Mouse (Mus musculus) intestine, postnatal 0 days (tissue): Measurements from ENCODE around the gene Smc3. TPM values are rescaled to one million over a fixed set of nuclear protein-coding genes. Genes with fewer than 3 reads are reported as not detected.
"Not testable (repeated sequence)": the region's sequence is repeated elsewhere in the genome, so short reads cannot be mapped to it uniquely, and the experiment has no call there.

Experiments used
- ATAC-seq: fragments of 200-750 bp; cut with Nextera tagmentation; 2 replicates; pipeline ENCODE4 v1.8.0; 2017; ENCODE audit warnings: mild to moderate bottlenecking, moderate TSS enrichment, moderate library complexity
- H3K27ac ChIP-seq: fragments of 300-500 bp; sonication (generic); 2 replicates; pipeline ENCODE4 v1.5.1; 2014; ENCODE audit warnings: mild to moderate bottlenecking, low read depth, low read length, moderate library complexity
- H3K27me3 ChIP-seq: fragments of 300-500 bp; sonication (generic); replicated peaks from 2 replicates; pipeline ENCODE4 v1.6.1; 2014; ENCODE audit warnings: low read length, mixed read lengths; ENCODE audit not compliant: control insufficient read depth, insufficient read depth
- H3K36me3 ChIP-seq: fragments of 300-500 bp; sonication (generic); 2 replicates; pipeline ENCODE4 v1.6.1; 2014; ENCODE audit warnings: mild to moderate bottlenecking, moderate library complexity; ENCODE audit not compliant: control insufficient read depth, insufficient read depth
- H3K4me1 ChIP-seq: fragments of 300-500 bp; sonication (generic); replicated peaks from 2 replicates; pipeline ENCODE4 v1.6.1; 2014; ENCODE audit warnings: antibody characterized with exemption, low read length, mixed read lengths; ENCODE audit not compliant: control insufficient read depth, insufficient read depth
- H3K4me2 ChIP-seq: fragments of 300-500 bp; sonication (generic); replicated peaks from 2 replicates; pipeline ENCODE4 v1.6.1; 2014; ENCODE audit warnings: low read depth, mild to moderate bottlenecking, moderate library complexity
- H3K4me3 ChIP-seq: fragments of 300-500 bp; sonication (generic); 2 replicates; pipeline ENCODE4 v1.5.1; 2014; ENCODE audit warnings: low read depth, low read length
- H3K9ac ChIP-seq: fragments of 300-500 bp; sonication (generic); 2 replicates; pipeline ENCODE4 v1.6.1; 2014; ENCODE audit warnings: mild to moderate bottlenecking, low read depth, low read length
- H3K9me3 ChIP-seq: fragments of 300-500 bp; sonication (generic); 2 replicates; pipeline ENCODE4 v1.6.1; 2016; ENCODE audit warnings: mixed run types; ENCODE audit not compliant: control insufficient read depth
- CTCF ChIP-seq: sonication (generic); IDR thresholded peaks from 2 replicates; pipeline ENCODE4 v1.5.1; 2016; ENCODE audit warnings: low read depth, mild to moderate bottlenecking, control low read depth, antibody characterized with exemption, moderate library complexity
- WGBS: fragments of 180-500 bp; shearing (Covaris S2); extraction: QIAGEN DNeasy Blood & Tissue Kit; methylation state at CpG from one replicate; pipeline ENCODE4 v1.1.7; 2014; 5-methylcytosine and 5-hydroxymethylcytosine counted together
- polyA plus RNA-seq: library from polyadenylated mRNA; unstranded; fragments of >200 nt; fragmentation: Nextera tagmentation; extraction: Ambion mirVana; gene quantifications from 2 replicates; pipeline ENCODE4 v1.2.1, GENCODE M21; 2015

The Smc3 gene
- polyA plus RNA-seq, 1 experiment from 2014 or later = 24.4 TPM

- Histone ChIP-seq H3K9ac (no peak overlapping the region), H3K9me3 (no peaks in the 10 kb centered on the region), H3K4me3 (no peak overlapping the region), H3K27me3 (no peaks in the 10 kb centered on the region), H3K27ac (no peak overlapping the region), H3K4me1 (0 out of 2 replicates have a peak, but pooled peaks cover 4% of the 10 kb centered on the region), H3K36me3 (no peaks in the 10 kb centered on the region), H3K4me2 (no peak overlapping the region)
- no peak for TF ChIP-seq CTCF
- WGBS = 84% methylated on average over 7 of the region's 7 CpGs
- ATAC-seq = no peak
Observed at GRCm38 (mm10) chr19:53574546-53574945, 25.7 kb upstream of the Smc3 start.

- WGBS = 76% methylated on average over 4 of the region's 4 CpGs
- H3K4me3 ChIP-seq = no peak overlapping the region
- H3K4me2 ChIP-seq = no peak overlapping the region
- no peaks in the 10 kb centered on the region for H3K27me3 ChIP-seq
- 0 out of 2 replicates have a peak, but pooled peaks cover 4% of the 10 kb centered on the region for H3K4me1 ChIP-seq
- ATAC-seq = no peak
- no peak for TF ChIP-seq CTCF
- H3K36me3 ChIP-seq = no peaks in the 10 kb centered on the region
- H3K9ac ChIP-seq = no peak overlapping the region
- H3K27ac ChIP-seq = no peak overlapping the region
- no peaks in the 10 kb centered on the region for H3K9me3 ChIP-seq
Observed at GRCm38 (mm10) chr19:53575296-53576010, 24.7 kb upstream of the Smc3 start.

GRCm38 (mm10) chr19:53576061-53576460 lies 24.1 kb upstream of the Smc3 start:
- H3K9ac ChIP-seq = no peak overlapping the region
- ATAC-seq = no peak
- H3K4me2 ChIP-seq = no peak overlapping the region
- 0 out of 2 replicates have a peak, but pooled peaks cover 4% of the 10 kb centered on the region for H3K4me1 ChIP-seq
- no peaks in the 10 kb centered on the region for H3K36me3 ChIP-seq
- no peak overlapping the region for H3K27ac ChIP-seq
- no peaks in the 10 kb centered on the region for H3K9me3 ChIP-seq
- TF ChIP-seq CTCF = no peak
- H3K4me3 ChIP-seq = no peak overlapping the region
- H3K27me3 ChIP-seq = no peaks in the 10 kb centered on the region
- 52% methylated on average over 7 of the region's 7 CpGs for WGBS

- Histone ChIP-seq H3K4me3 (no peak overlapping the region), H3K36me3 (no peaks in the 10 kb centered on the region), H3K27ac (no peak overlapping the region), H3K4me2 (peak overlapping the region; percentile 27; the same call in 1 of the 2 replicates), H3K27me3 (no peaks in the 10 kb centered on the region), H3K4me1 (0 out of 2 replicates have a peak, but pooled peaks cover 4% of the 10 kb centered on the region), H3K9me3 (no peaks in the 10 kb centered on the region), H3K9ac (no peak overlapping the region)
- WGBS = 36% methylated on average over 11 of the region's 11 CpGs
- peak; percentile 80 for ATAC-seq
- no peak for TF ChIP-seq CTCF
Observed at GRCm38 (mm10) chr19:53577025-53577800, 23.0 kb upstream of the Smc3 start.

GRCm38 (mm10) chr19:53578597-53579252 lies 21.5 kb upstream of the Smc3 start:
- Histone ChIP-seq H3K4me1 (0 out of 2 replicates have a peak, but pooled peaks cover 4% of the 10 kb centered on the region), H3K4me3 (no peak overlapping the region), H3K27me3 (no peaks in the 10 kb centered on the region), H3K4me2 (no peak overlapping the region), H3K9ac (no peak overlapping the region), H3K9me3 (no peaks in the 10 kb centered on the region), H3K36me3 (no peaks in the 10 kb centered on the region), H3K27ac (no peak overlapping the region)
- WGBS = 11% methylated on average over 8 of the region's 8 CpGs
- ATAC-seq = peak; percentile 54
- peak; percentile 95 for TF ChIP-seq CTCF

- not testable (repeated sequence) for H3K4me3 ChIP-seq, H3K27ac ChIP-seq, ATAC-seq, H3K4me1 ChIP-seq, H3K4me2 ChIP-seq, H3K9ac ChIP-seq, H3K27me3 ChIP-seq, H3K36me3 ChIP-seq
- WGBS = 87% methylated on average over 8 of the region's 8 CpGs
- peaks cover 13% of the 10 kb centered on the region for H3K9me3 ChIP-seq
Observed at GRCm38 (mm10) chr19:53580271-53580670, 19.9 kb upstream of the Smc3 start.

- ATAC-seq, H3K27me3 ChIP-seq: not testable (repeated sequence)
Observed at GRCm38 (mm10) chr19:53587686-53588085, 12.5 kb upstream of the Smc3 start.

GRCm38 (mm10) chr19:53588968-53589367 lies 11.2 kb upstream of the Smc3 start, which contains the start of gene Nutf2-ps1:
Gene Nutf2-ps1, minus strand, starts transcription at chr19:53589068.
- H3K4me3 ChIP-seq, H3K4me2 ChIP-seq, H3K36me3 ChIP-seq, H3K27me3 ChIP-seq, H3K4me1 ChIP-seq, H3K9ac ChIP-seq, H3K27ac ChIP-seq, ATAC-seq: not testable (repeated sequence)
- 98% methylated on average over 7 of the region's 7 CpGs for WGBS
- peaks cover 16% of the 10 kb centered on the region for H3K9me3 ChIP-seq

More at GRCm38 (mm10) chr19:53587686-53588085, 12.5 kb upstream of the Smc3 start:
- H3K4me3 ChIP-seq, H3K27ac ChIP-seq, H3K4me1 ChIP-seq, H3K9ac ChIP-seq, H3K36me3 ChIP-seq, H3K4me2 ChIP-seq: not testable (repeated sequence)
- H3K9me3 ChIP-seq = peaks cover 16% of the 10 kb centered on the region
- WGBS = 90% methylated on average over 3 of the region's 3 CpGs
